Mouse (Mus musculus) thymus, adult 18-20 months (tissue): ENCODE data around the gene Traf5.

ENCODE experiments used
- DNase-seq, 2 experiments: peaks; one replicate each; pipeline ENCODE4 v3.0.0; 2022; ENCODE audit warnings: mixed read lengths in 2 of 2

The Traf5 gene

GRCm38 (mm10) chr1:192061666-192062306 is 30.6 kb downstream of the Traf5 start:
- DNase-seq = no peak

DNA sequence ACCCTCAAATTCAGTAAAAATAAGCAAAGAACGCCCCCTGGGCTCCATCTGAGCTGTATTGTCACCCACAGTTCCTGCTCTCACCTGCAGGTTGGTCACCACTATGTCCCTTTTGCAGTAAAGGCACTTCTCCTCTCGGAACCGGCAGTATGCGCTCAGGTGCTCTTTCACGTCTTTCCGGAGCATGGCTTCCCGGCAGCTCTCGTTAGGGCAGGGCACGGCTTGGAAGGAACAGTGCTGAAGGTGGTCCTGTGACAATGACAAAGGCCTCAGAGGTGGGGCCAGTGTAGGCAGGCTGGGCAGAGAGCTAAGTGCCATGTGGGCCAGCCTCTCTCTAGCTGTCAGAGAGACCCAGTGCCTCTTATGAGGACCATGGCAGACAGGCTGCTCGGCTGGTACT is 33.4 kb downstream of the Traf5 start:
- no peak for DNase-seq

DNA sequence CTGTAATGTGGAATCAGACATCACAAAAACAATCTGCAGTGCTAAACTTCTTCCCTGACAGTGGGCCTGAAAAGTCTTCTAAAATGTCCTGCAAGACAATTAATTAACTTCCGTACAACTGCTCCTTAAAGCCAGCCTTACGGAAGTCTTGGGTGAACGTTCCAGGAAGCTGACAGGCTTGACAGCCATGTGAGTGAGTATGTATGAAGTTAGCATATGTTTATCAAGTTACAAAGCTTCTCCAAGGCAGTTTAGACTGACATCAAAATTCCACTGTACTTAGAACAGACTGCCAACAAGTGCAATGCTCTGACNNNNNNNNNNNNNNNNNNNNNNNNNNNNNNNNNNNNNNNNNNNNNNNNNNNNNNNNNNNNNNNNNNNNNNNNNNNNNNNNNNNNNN is 38.6 kb downstream of the Traf5 start:
- no peak for DNase-seq

GRCm38 (mm10) chr1:192052986-192053385 is 39.4 kb downstream of the Traf5 start:
- no peak for DNase-seq

DNA sequence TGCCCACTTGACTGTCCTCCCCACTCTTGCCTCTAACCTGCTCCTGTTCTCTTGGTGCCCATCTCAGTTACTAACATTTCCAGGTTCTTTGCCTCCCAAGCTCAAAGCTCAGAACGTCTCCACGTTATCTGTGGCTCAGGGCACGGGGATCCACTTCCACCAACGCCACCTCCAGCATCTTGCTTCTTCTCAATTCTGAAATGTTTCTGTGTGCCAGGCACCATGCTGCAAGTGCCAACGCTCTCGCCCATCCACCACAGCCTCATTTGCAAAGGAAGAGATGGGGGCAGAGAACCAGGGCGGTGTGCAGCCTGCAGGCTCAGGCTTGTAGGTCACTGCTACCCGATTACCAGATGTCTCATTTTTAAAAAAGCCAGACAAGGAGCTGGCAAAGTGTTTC is 39.9 kb downstream of the Traf5 start:
- DNase-seq = no peak

DNA sequence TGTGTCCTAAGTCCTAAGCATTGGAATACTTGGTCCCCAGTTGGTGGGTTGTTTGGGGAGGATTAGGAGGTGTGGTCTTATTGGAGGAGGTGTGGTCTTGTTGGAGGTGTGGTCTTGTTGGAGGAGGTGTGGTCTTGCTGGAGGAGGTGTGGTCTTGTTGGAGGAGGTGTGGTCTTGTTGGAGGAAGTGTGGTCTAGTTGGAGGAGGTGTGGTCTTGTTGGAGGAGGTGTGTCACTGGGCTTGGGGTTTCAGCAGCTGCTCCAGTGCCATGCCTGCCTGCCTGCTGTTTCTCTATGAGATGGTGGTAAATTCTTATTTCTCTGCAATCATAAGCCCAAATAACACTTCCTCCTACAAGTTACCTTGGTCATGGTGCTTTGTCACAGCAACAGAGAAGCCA is 93.3 kb downstream of the Traf5 start:
- DNase-seq = no peak

DNA sequence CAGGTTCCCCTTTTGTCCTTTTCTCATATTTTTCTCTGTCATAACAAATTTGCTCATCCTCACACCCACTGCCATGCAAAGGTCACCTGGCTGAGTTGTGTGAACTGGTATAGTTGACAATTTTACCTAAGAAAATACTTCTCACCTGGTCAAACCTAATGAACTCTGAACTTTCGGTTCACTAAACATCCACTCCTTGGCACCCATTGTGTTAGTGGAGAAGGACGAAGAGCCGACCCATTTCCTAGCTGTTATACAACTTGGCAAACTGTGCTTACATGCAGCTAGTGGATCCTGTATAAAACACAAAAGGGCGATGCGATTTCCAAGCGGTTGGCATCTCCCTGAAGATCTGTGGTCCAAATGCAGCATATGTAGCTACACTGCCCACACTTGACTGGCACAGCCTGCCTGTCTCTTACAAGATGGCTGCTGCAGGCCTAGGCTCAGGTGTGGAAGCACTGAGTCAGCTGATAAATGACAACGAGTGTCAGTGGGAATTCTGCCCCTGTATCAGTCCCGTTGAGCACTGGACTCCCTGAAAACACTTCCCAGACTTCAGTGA is 95.7 kb downstream of the Traf5 start:
- DNase-seq = no peak

DNA sequence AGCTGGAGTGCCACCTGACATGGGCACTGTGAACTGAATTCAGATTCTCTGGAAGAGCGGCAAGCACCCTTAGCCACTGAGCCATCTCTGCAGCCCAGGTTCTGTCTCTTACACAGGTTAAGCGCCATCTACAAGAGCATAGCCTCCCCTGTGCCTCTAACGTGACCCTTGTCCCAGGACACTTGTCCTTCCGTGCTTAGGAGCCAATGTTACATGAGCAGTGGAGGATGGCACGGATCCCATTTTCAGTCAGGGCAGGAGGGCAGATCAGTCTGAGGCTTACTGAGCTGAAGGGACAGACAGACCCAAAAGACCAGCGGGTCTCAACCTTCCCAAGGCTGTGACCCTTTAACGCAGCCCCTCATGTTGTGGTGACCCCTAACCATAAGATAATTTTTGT is 96.4 kb downstream of the Traf5 start:
- DNase-seq = no peak

DNA sequence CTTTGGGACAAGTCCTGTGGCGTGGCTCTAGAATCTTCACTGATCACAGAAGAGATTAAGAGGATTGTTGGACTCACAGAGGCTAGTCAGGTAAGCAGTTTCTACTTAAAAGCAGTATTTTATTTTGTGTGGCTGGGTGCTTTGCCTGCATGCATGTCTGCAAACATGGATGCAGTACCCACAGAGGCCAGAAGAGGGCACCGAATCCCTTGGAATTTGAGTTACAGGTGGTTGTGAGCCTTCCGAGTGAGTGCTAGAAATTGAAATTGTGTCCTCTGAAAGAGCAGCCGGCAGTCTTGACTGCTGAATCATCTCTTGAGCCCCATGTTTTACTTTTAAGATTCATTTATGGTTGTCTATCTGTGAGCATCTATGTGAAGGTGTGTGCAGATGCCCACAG is 96.9 kb downstream of the Traf5 start:
- DNase-seq = peak; percentile 34 to 57

DNA sequence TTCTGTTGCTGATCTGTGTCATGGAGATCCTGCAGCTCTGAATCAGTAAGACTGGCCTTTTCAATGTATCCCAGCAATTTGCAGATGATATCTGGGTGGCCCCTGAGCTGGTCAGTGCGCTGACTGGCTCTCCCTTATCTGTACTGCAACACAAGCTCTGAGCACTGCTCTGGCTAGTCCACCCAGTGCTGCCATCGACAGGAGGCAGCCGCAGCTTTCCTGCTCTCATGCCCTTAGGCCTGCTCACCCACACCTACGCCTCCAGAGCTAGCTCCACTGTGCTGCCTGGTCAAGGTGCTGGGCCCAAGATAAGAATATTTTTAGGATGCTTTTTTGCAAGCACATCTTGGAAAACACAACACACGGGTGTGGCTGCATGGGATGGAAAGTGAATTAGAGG is 97.9 kb downstream of the Traf5 start:
- no peak for DNase-seq

DNA sequence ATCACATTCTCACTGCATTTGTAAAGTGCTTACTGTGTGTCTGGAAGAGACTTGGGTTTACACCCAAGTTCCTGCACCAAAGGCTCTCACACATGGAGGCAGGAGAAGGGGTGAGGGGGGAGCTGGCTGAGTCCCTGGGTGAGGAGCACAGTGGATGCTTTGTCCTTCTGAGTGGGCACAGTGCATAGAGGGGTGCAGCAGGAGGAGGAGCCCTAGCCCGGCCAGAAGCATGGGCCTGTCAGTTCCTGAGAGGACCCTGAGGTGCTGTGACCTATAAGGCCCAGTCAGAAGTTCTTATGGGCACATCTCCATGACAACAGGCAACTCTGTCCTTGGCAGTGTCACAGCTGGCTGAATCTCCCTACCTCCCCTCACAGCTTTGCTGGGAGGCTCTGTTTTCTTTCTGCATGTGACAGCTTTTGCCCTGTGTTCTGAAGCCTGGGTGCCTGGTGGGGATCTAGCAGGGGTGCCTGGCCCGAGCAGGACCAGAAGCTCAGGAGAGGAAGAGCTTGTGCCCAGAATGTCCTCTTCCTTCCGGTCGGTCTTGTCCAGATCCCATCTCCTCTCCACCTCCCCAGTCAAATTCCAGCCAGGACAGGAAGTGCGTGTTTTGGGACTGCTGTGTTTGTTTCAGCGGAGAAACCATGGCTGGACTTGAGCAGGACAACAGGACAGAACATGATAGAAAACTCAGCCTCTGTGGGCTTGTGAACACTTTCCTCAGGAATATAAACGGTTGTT is 100.1 kb downstream of the Traf5 start:
- DNase-seq = no peak

DNA sequence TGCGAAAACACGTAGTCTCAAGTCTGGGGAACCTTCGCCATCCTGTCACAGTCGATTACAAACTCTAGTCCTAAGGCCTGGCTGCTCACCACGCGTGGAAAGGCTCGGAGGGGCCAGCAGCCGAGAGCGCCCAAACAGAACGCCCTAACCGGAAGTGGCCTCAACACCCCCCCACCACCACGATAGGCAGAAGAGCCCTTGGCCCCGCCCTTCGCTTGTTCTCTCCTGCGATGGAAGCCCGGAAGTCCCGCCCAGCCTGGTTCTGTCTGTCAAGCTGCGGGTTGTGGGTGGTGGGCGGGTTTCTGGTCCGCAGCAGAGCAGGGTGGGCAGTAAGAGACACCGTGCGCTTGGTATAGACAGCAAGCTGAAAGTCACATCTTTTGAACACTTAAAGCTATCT is 102.4 kb downstream of the Traf5 start:
- DNase-seq = peak; percentile 94 to 95

- DNase-seq = no peak
Measured at GRCm38 (mm10) chr1:191989060-191989459, 103.3 kb downstream of the Traf5 start.

DNA sequence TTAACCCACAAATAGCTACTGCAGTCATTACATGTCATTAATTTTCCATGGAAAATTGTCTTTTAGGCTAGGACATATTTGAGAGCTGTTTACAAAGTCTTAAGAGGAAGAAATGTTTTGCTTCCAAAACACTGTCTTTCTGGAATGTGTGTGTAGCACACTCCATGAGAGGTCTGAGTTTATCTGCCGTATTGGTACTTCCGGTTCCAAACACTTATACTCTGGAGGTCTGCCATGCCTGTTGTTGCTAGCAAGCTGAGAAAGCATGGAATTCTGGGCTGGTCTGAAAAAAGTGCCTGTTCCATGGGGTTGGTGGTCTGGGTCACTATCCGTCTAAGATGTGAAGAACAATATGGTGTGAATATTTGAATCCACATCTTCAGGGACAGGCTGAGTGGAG is 103.7 kb downstream of the Traf5 start:
- DNase-seq = no peak

GRCm38 (mm10) chr1:191987481-191987769 is 104.9 kb downstream of the Traf5 start:
- DNase-seq = no peak

GRCm38 (mm10) chr1:191986674-191987480 is 105.5 kb downstream of the Traf5 start:
- no peak for DNase-seq

GRCm38 (mm10) chr1:191981426-191982102 is 110.8 kb downstream of the Traf5 start:
- DNase-seq = no peak

DNA sequence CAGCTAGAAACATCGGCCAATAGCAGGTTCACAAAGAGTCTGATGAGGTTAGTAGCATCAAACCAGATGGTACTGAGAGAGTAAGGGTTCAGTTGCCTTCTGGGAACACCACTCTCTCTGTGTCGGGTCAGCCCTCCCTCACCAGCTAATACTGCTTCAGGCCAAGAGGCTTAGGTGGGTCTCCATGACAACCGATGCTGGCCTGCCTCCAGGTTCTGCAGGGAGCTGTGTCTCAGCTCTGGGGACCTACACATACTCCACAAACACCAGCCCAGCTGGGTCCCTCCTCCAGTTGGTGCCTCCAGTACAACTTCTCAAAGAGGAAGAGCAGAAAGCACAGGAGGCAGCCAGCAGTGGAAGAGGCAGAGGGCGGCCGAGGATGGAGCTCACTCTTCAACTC is 115.2 kb downstream of the Traf5 start, which contains the start of gene Rd3:
Gene Rd3, plus strand, starts transcription at position 184 of the 400 bp plus-strand sequence.
- DNase-seq = no peak

GRCm38 (mm10) chr1:191974509-191975405 is 117.6 kb downstream of the Traf5 start:
- no peak for DNase-seq

DNA sequence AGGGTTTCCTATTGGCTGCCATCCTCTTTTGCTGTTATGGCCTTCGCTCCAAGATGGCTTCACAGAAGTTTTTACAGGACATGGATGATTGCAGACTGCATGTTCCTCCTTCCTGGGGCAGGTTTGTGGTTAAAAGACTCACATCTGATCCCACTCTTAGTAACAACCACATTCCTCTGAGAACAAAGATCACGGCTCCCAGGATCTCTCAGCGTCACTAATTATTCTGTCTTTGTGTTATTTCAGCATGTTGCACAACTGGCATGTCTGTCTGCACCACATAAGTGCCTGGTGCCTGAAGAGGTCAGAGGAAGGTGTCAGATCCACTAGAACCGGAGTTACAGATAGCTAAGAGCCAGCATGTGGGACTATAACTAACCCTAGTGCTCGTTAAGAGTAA is 122.4 kb downstream of the Traf5 start:
- DNase-seq = no peak

DNA sequence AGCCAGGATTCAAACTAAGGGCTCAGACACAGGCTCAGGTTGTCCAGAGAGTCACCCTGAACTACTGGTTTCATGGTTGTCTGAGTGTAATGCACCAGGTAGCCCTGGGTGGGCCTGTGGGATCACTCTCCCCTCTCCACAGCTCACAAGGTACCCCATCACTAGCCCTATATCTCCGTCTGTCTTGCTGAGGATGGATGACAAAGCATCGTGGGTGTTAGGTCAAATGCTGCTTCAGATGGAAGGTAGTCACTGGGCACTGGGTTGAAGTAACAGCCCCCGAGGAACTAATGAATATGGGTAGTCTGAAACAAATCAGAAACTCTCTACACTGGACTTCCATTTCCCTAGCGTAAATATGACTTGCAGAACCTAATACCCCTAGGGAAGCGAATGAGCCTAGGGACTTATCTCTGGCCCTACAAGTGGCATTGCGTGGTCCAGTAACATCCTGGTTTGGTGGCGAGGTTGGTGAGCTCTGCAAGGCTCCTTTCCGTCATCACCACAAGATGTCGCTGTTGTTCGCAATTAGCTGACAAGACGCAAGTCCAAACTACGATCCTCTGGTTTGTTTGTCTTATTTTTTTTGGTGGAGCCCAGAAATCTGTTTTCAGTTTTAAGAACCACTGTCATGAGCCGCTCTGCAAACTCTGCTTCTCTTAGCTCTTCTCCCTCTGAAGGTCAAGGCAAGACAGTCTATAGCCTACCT is 127.4 kb downstream of the Traf5 start:
- DNase-seq = peak in 1 of 2 experiments; percentile 39
